Mouse (Mus musculus) intestine, embryonic 16.5 days (tissue): ENCODE results near the gene Foxp1. TPM values are rescaled to one million over a fixed set of nuclear protein-coding genes. Genes with fewer than 3 reads are reported as not detected.

ENCODE experiments used
- ATAC-seq: fragments of 200-750 bp; cut with Nextera tagmentation; 2 replicates; pipeline ENCODE4 v1.8.0; 2017; ENCODE audit warnings: moderate TSS enrichment, moderate library complexity
- H3K27ac ChIP-seq: fragments of 300-500 bp; sonication (generic); 2 replicates; pipeline ENCODE4 v1.5.1; 2014; ENCODE audit warnings: mild to moderate bottlenecking, low read length
- H3K27me3 ChIP-seq: fragments of 300-500 bp; sonication (generic); replicated peaks from 2 replicates; pipeline ENCODE4 v1.6.1; 2014; ENCODE audit warnings: low read length, control low read depth, mixed read lengths; ENCODE audit not compliant: control insufficient read depth, insufficient read depth
- H3K36me3 ChIP-seq: fragments of 300-500 bp; sonication (generic); 2 replicates; pipeline ENCODE4 v1.6.1; 2014; ENCODE audit warnings: low read length, control low read depth; ENCODE audit not compliant: control insufficient read depth, insufficient read depth
- H3K4me1 ChIP-seq: fragments of 300-500 bp; sonication (generic); 2 replicates; pipeline ENCODE4 v1.6.1; 2014; ENCODE audit warnings: low read length, control low read depth, mixed read lengths; ENCODE audit not compliant: control insufficient read depth, insufficient read depth
- H3K4me2 ChIP-seq: fragments of 300-500 bp; sonication (generic); 2 replicates; pipeline ENCODE4 v1.6.1; 2014; ENCODE audit warnings: low read depth, low read length, control low read depth
- H3K4me3 ChIP-seq: fragments of 300-500 bp; sonication (generic); 2 replicates; pipeline ENCODE4 v1.5.1; 2014; ENCODE audit warnings: mild to moderate bottlenecking, low read length
- H3K9ac ChIP-seq: fragments of 300-500 bp; sonication (generic); 2 replicates; pipeline ENCODE4 v1.6.1; 2014; ENCODE audit warnings: low read depth, low read length
- H3K9me3 ChIP-seq: fragments of 300-500 bp; sonication (generic); 2 replicates; pipeline ENCODE4 v1.6.1; 2016; ENCODE audit warnings: low read length, control low read depth; ENCODE audit not compliant: control insufficient read depth
- WGBS: fragments of 180-500 bp; shearing (Covaris S2); extraction: QIAGEN DNeasy Blood & Tissue Kit; methylation state at CpG from one replicate; pipeline ENCODE4 v1.1.7; 2014; 5-methylcytosine and 5-hydroxymethylcytosine counted together
- polyA plus RNA-seq: library from polyadenylated mRNA; unstranded; fragments of >200 nt; fragmentation: Nextera tagmentation; extraction: Ambion mirVana; gene quantifications from 2 replicates; pipeline ENCODE4 v1.2.1, GENCODE M21; 2015

Gene Foxp1
- polyA plus RNA-seq, 1 experiment from 2014 or later = 74.8 TPM

DNA sequence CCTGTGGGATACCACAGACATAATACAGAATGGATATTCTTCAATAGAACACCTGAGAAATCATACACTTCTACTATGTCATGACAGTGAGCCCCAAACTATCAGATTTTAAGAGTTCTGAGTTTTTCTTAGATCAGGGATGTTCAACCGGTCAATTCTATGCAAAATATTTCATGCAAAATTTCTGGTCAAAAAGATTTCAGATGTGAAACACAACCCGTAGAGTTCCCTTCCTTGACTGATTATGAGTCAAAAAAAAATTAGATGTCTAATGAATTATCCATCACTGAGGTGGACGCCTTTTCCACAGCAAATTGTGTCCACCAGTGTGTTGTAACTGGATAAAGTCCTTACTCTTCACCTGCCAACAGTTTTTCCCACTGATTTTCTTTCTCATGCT lies 188.3 kb downstream of the Foxp1 start:
- 91% methylated on average over 3 of the region's 3 CpGs for WGBS
- no peak for ATAC-seq

DNA sequence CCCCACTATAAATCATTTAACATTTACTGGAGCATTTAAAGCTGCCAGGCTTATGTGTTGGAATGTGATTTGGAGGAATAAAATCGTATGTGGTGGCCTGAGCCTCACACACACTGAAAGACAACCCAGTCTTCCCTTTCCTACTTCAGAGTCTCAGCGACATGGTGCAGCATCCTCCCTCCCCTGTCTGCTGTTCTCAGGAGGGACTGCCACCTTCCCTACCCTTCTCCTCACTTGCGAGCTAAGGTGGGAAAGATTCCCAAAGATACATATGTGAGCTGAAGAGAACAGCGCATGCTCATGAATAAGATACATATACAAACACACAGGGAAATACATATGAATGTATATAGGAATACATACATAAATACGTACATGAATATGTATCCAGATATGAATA lies 189.4 kb downstream of the Foxp1 start:
- Histone ChIP-seq H3K4me1 (peaks cover 27% of the 10 kb centered on the region), H3K4me2 (no peak overlapping the region), H3K36me3 (no peaks in the 10 kb centered on the region), H3K9ac (no peak overlapping the region), H3K4me3 (no peak overlapping the region), H3K9me3 (no peaks in the 10 kb centered on the region), H3K27me3 (no peaks in the 10 kb centered on the region), H3K27ac (no peak overlapping the region)
- 91% methylated on average over 5 of the region's 5 CpGs for WGBS
- no peak for ATAC-seq

More for the DNA sequence above, 188.3 kb downstream of the Foxp1 start:
- no peaks in the 10 kb centered on the region for H3K36me3 ChIP-seq
- H3K27ac ChIP-seq = no peak overlapping the region
- no peak overlapping the region for H3K9ac ChIP-seq
- H3K9me3 ChIP-seq = no peaks in the 10 kb centered on the region
- no peak overlapping the region for H3K4me3 ChIP-seq
- no peak overlapping the region for H3K4me2 ChIP-seq
- no peaks in the 10 kb centered on the region for H3K27me3 ChIP-seq
- H3K4me1 ChIP-seq = peaks cover 28% of the 10 kb centered on the region

DNA sequence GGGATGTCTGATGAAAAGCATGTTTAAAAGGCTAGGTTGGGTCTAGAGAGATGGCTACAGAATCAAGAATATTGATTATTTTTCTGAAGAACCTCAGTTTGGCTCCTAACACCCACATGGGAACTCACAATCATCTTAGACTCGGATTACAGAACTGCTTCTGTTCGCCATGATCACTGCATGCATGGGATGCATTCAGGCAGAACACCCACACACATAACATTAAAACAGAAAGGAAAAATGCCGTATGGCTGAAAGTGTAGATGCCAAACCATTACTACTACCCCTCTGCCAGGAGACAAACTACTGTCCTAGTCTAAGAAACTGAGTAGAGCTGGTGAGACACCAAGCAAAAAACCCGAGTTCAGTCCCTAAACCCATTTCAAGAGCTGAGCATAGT lies 192.4 kb downstream of the Foxp1 start:
- no peaks in the 10 kb centered on the region for H3K36me3 ChIP-seq
- no peaks in the 10 kb centered on the region for H3K9me3 ChIP-seq
- no peaks in the 10 kb centered on the region for H3K27me3 ChIP-seq
- no peak overlapping the region for H3K27ac ChIP-seq
- H3K9ac ChIP-seq = no peak overlapping the region
- ATAC-seq = no peak
- no peak overlapping the region for H3K4me3 ChIP-seq
- H3K4me1 ChIP-seq = peaks cover 25% of the 10 kb centered on the region
- H3K4me2 ChIP-seq = no peak overlapping the region
- WGBS = 88% methylated on average over 4 of the region's 4 CpGs

DNA sequence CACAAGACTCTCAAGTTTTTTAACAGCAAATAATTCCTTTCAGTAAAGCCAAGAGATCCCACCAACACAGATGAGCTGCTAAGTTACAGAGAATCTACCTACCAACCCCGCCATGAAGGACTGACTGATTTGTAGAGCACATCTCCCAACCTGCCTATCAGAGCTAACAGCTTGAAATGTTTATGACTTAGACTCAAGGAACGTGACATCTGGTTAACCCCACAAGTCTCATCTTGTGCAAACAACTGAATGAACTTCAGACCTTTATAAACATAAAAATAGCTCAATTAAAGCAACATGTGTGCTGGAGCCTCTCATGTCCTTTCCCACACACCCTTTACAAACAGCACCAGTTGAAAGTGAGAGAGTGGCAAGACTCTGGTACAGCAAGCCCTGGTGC lies 193.9 kb downstream of the Foxp1 start:
- Histone ChIP-seq H3K4me3 (no peak overlapping the region), H3K36me3 (no peaks in the 10 kb centered on the region)
- WGBS = 26% methylated on average over 2 of the region's 2 CpGs

DNA sequence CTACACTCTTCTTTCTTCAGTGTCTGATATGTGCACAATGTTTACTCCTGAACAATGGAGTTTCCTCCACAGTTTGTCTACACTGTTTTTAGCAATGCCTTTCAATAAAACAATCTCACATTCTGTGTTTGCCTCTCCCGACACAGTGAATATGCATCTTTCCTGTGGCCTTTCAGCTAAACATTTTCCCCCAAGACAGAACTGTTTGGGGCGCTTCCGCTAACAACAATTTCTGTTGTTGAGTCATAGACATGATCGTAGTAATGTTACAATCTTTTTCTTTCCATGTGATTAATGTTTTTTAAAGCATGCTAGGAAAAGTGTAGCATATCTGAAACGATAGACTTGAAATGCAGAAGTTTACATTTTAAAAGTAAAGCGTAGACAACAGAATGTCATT lies 194.4 kb downstream of the Foxp1 start:
- Histone ChIP-seq H3K27me3 (no peaks in the 10 kb centered on the region), H3K4me3 (no peak overlapping the region), H3K36me3 (no peaks in the 10 kb centered on the region), H3K4me1 (peaks cover 25% of the 10 kb centered on the region), H3K9ac (no peak overlapping the region), H3K9me3 (no peaks in the 10 kb centered on the region), H3K27ac (peak overlapping the region; percentile 34; the same call in 1 of the 2 replicates), H3K4me2 (no peak overlapping the region)
- ATAC-seq = no peak
- WGBS = 62% methylated on average over 6 of the region's 6 CpGs

More for the DNA sequence above, 193.9 kb downstream of the Foxp1 start:
- Histone ChIP-seq H3K9me3 (no peaks in the 10 kb centered on the region), H3K27ac (peak overlapping the region; percentile 39; the same call in 1 of the 2 replicates), H3K9ac (no peak overlapping the region), H3K27me3 (no peaks in the 10 kb centered on the region), H3K4me1 (peaks cover 25% of the 10 kb centered on the region), H3K4me2 (no peak overlapping the region)
- ATAC-seq = peak; percentile 88

DNA sequence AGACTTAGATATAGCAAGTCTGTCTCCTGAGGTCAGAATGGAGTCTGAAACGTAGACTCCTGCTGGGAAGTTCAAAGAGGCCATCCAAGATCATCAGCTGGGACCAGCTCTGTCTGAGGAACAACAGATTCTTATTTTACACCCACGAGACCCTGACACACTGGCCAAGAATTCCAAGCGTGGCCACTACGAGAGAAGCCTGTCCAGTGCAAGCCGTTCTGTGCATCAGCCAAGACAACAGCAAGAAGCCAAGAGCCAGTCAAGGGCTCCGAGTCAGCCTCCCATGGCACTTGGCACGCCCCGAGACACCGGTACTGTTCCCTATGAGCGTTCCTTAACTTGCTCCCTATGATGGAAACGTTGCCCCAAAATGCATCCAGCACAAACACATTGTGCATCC lies 194.8 kb downstream of the Foxp1 start:
- 69% methylated on average over 11 of the region's 11 CpGs for WGBS
- Histone ChIP-seq H3K4me2 (no peak overlapping the region), H3K9me3 (no peaks in the 10 kb centered on the region), H3K4me3 (no peak overlapping the region), H3K4me1 (peaks cover 25% of the 10 kb centered on the region), H3K27me3 (no peaks in the 10 kb centered on the region), H3K9ac (no peak overlapping the region), H3K27ac (peak overlapping the region; percentile 34; the same call in 1 of the 2 replicates), H3K36me3 (no peaks in the 10 kb centered on the region)
- no peak for ATAC-seq

DNA sequence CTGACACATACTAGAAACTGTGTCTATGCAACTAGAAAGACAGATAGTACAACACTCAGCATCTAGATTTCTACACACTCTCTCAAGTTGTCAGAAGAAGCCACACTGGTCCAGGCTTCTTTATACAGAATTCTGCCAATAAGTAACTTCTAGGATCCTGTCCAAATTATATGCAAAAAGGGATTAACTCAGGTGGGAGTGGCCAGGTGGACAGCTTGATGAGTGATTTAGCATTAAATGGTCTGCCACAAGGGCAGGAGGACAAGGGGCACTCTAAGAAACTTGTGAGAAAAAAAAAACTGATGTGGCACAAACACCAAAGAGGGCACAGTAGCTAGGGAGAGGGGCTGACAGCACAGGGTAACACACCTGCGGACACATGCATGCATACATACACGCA lies 196.6 kb downstream of the Foxp1 start:
- no peak overlapping the region for H3K4me3 ChIP-seq
- no peak overlapping the region for H3K4me2 ChIP-seq
- no peaks in the 10 kb centered on the region for H3K9me3 ChIP-seq
- H3K36me3 ChIP-seq = no peaks in the 10 kb centered on the region
- H3K27me3 ChIP-seq = no peaks in the 10 kb centered on the region
- H3K27ac ChIP-seq = peak overlapping the region; percentile 27; the same call in 1 of the 2 replicates
- ATAC-seq = no peak
- WGBS = 74% methylated on average over 2 of the region's 2 CpGs
- no peak overlapping the region for H3K9ac ChIP-seq
- H3K4me1 ChIP-seq = peaks cover 25% of the 10 kb centered on the region

DNA sequence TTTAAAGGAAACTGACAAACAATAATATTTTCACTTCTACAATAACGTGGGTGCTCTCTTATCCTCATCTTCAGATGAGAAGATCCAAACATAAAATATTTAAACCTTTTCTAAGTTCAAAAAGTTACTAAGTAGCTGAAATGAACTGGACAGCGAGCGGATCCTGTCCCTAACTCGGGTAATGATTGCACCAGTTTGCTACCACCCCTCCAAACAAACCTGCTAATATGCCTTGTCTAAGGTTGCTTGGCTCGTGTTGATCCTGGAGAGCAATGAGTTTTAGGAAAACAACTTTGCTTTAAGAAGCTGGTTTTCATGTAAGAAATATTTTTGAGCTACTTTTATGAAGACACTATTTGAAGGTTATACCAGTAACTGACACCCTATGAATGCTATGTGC lies 197.1 kb downstream of the Foxp1 start:
- Histone ChIP-seq H3K9me3 (no peaks in the 10 kb centered on the region), H3K9ac (no peak overlapping the region), H3K27me3 (no peaks in the 10 kb centered on the region), H3K27ac (no peak overlapping the region), H3K4me3 (no peak overlapping the region), H3K4me1 (peaks cover 25% of the 10 kb centered on the region), H3K4me2 (no peak overlapping the region), H3K36me3 (no peaks in the 10 kb centered on the region)
- 83% methylated on average over 5 of the region's 5 CpGs for WGBS
- no peak for ATAC-seq

DNA sequence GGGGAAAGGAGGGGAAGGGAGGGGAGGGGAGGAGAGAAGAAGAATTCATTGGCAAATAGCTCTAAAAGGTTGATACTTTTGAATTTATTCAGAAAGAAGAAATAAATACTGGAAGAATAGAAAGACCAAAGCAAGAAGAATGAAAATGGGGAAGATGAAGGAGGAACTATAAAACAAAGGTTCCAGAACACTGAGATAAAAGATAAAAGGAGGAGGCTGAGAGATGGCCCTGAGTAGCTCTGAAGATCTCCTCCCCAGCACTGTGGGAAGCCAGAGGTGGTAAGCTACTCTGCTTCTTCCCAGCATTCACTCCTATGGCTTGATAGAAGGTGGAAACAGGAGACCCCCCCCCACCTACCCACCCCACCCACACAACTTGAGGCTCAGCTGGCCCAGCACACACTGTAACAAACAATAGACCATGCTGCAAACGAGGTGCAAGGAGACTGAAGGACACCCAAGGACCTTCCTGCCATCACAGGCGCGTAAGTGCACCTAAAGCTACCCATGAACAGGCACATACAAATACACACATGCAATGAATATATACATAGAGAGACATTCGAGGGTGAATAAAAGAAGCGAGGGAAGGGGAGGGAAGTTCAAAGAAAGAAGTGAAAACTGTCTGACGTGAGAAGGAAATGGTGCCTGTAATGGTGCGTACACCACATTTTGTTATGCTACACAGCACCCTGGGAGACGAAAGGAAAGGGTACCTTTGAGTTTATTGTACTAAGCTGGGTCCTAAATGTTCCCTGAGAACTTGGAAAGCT lies 200.2 kb downstream of the Foxp1 start:
- Histone ChIP-seq H3K4me1 (peaks cover 18% of the 10 kb centered on the region), H3K9ac (no peak overlapping the region), H3K9me3 (no peaks in the 10 kb centered on the region), H3K27ac (no peak overlapping the region), H3K36me3 (no peaks in the 10 kb centered on the region), H3K4me3 (no peak overlapping the region), H3K4me2 (no peak overlapping the region), H3K27me3 (no peaks in the 10 kb centered on the region)
- ATAC-seq = no peak
- WGBS = 79% methylated on average over 8 of the region's 8 CpGs

DNA sequence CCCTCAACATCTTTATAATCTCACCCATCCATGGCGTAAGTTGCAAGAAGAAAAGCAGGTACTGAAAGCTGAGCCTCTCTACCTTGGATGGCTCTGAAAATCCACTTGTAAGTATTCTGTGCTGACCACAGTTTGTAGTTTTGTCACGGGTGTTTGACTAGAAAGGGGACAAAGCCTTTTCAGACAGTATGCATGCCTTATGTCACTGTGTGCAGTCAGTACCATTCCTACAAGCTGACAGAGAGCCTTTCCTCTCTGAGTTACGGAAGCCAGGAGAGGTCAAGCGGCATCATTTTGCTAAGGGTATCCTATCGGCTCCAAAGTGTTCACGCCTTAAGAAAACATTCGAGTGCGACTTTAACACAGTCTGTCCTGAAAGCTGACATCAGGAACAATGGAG lies 202.1 kb downstream of the Foxp1 start:
- Histone ChIP-seq H3K9ac (no peak overlapping the region), H3K27ac (no peak overlapping the region), H3K36me3 (no peaks in the 10 kb centered on the region), H3K27me3 (no peaks in the 10 kb centered on the region), H3K4me2 (no peak overlapping the region), H3K4me1 (peaks cover 11% of the 10 kb centered on the region; the same call in 1 of the 2 replicates), H3K4me3 (no peak overlapping the region), H3K9me3 (no peaks in the 10 kb centered on the region)
- 58% methylated on average over 8 of the region's 8 CpGs for WGBS
- ATAC-seq = no peak
